Mouse (Mus musculus) brain, embryonic 14.5 days (tissue): ENCODE results near the gene Olfr2.

ENCODE experiments used
- CTCF ChIP-seq: fragments of 200-500 bp; IDR thresholded peaks from 2 replicates; pipeline ENCODE4 v1.5.1; 2012; ENCODE audit warnings: inconsistent platforms, mild to moderate bottlenecking, moderate library complexity, borderline replicate concordance; ENCODE audit not compliant: insufficient read depth, insufficient read length; ENCODE audit errors: extremely low read depth
- POLR2A ChIP-seq: fragments of 200-500 bp; IDR thresholded peaks from 2 replicates; pipeline ENCODE4 v1.6.1; 2012; ENCODE audit warnings: mild to moderate bottlenecking, inconsistent platforms, borderline replicate concordance; ENCODE audit not compliant: poor library complexity, insufficient read depth, insufficient read length, severe bottlenecking; ENCODE audit errors: extremely low read depth

DNA sequence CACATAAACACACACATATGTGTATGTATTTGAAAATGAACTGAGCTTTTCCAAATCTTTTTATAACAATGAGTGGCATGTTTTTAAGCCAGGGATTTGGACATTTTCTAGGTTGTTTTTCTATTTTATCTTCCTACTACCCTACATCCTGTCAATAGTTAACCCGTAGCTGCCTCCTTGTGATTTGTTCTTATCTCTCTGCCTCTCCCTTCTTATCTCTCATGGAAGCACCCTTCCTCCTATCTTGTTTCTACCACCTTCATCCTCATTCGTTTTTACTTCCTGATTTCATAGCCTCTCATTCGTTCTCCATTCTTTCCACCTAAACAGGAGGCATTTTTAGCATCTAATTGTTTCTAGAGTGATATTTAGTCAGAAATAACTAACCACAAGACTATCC lies 1.7 kb downstream of the Olfr2 start:
- no peak for TF ChIP-seq CTCF
- no peak for TF ChIP-seq POLR2A
